Mouse (Mus musculus): ENCODE results near the gene Lypd6b.

DNA sequence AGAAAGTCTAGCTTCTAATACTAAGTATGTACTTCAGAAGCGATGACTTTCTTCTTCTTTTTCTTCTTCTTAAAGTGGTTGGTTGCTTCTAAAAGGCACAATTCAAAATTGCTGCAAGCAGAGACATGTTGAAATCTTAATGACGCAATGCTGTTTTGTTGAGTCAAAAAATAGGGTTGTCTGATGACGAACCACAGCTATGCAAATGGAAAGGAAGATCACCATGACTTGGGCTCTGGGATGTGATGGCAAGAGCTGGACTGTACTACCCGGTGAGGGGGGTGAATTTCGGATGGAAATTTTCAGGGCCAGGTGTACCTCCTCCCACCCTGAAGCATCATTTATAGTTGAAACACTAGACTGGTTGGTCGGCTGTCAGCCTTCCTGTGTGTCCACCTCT lies 22.0 kb downstream of the Lypd6b start:
- TF ChIP-seq CTCF (IDR thresholded peaks at IDR 0.05; ENCODE audit: low read depth) = no peak
- no peak for TF ChIP-seq EP300 (IDR thresholded peaks at IDR 0.05; ENCODE audit: low read depth)

Measured in heart, postnatal 0 days (tissue).